Mouse (Mus musculus): ENCODE measurements around the gene Dock2. TPM values are rescaled to one million over a fixed set of nuclear protein-coding genes. Genes with fewer than 3 reads are reported as not detected.

Gene Dock2
- total and polyA plus RNA-seq, 3 experiments = 60.9 to 101 (median 77.9) TPM

DNA sequence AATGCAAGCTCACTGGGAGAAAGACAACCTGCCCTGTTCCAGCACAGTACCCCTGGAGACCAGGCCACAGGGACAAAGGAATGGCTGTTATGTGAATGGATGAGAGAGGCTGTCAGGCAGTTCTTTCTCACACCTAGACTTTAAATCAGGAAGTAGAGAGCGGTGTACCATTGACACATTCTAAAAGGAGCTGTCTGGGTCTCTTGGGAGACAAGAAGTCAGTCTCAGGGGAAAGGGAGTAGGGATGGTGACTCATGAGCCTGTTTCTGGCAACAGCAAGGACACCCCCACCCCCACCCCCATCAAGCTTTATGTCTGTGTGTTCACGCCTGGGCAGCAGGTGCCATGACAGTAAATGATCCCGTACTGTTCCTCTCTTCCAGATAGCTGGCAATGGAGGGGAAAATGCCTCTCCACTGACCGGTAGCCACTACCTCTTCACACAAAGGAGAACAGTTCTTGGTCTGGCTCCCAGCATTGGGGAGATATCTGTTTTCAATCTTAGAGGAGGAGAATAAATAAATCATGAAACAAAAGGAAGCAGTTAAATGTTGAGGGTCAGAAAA, 439.9 kb downstream of the Dock2 start:
- Histone ChIP-seq H3K27ac (ENCODE audit: control insufficient read depth, low read depth, low read length) (no peak overlapping the region), H3K79me2 (ENCODE audit: control insufficient read depth, insufficient read depth, low read length, poor library complexity) (no peaks in the 10 kb centered on the region), H3K4me1 (ENCODE audit: control insufficient read depth in 1 of 2, insufficient read depth in 2 of 2, low read length in 2 of 2) (no peaks in the 10 kb centered on the region), H3K36me3 (ENCODE audit: control insufficient read depth in 1 of 2, insufficient read depth in 2 of 2, low read length in 2 of 2) (peaks cover 0 to 4% of the 10 kb centered on the region in 2 experiments; a peak in 1 of 4 replicates), H3K9me3 (replicated peaks; ENCODE audit: insufficient read depth, low read length) (no peaks in the 10 kb centered on the region), H3K4me3 (ENCODE audit: control insufficient read depth in 1 of 2, insufficient read depth in 1 of 2, low read depth in 2 of 2, low read length in 2 of 2) (no peak overlapping the region), H3K9ac (ENCODE audit: control insufficient read depth, low read depth, low read length, poor library complexity, severe bottlenecking) (no peak overlapping the region), H3K27me3 (ENCODE audit: control insufficient read depth in 1 of 2, insufficient read depth in 2 of 2, low read length in 2 of 2) (no peaks in the 10 kb centered on the region)
- TF ChIP-seq ZMIZ1 (IDR thresholded peaks at IDR 0.05; ENCODE audit: low read depth, low read length) (no peak), RCOR1 (IDR thresholded peaks at IDR 0.05; ENCODE audit: low read depth, low read length) (no peak), GATA1 (IDR thresholded peaks at IDR 0.05; ENCODE audit: low read depth, low read length) (no peak), RAD21 (IDR thresholded peaks at IDR 0.05; ENCODE audit: low read depth, low read length) (no peak), GABPA (IDR thresholded peaks at IDR 0.05; ENCODE audit: low read depth, low read length) (no peak), MAZ (IDR thresholded peaks at IDR 0.05; ENCODE audit: low read depth, low read length) (no peak), ZNF384 (IDR thresholded peaks at IDR 0.05; ENCODE audit: low read depth, low read length) (no peak), SMC3 (IDR thresholded peaks at IDR 0.05; ENCODE audit: low read depth, low read length) (no peak), HCFC1 (IDR thresholded peaks at IDR 0.05; ENCODE audit: low read depth, low read length) (no peak)
- no peak for DNase-seq (ENCODE audit: low read depth, low spot score)

DNA sequence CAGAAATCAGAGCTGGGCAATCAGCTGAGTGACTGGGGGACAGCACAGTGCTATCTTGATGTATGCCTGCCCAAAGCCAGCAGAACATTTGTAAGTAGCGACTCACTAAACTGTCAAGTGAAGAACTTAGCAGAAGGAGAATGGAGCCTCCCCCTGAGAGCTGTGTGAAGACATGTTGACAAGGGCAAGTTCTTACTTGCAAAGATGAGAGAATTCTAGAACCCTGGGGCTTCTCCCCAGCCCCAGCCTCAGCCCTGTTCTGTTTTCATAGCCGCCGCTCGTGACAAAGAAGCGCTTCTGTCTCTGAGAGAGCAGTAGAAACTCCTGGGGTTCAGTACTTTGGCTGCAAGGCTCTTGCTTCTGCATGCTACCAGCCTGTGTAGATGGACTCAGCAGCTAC, 444.0 kb downstream of the Dock2 start:
- Histone ChIP-seq H3K9ac (ENCODE audit: control insufficient read depth, low read depth, low read length, poor library complexity, severe bottlenecking) (no peak overlapping the region), H3K27me3 (ENCODE audit: control insufficient read depth in 1 of 2, insufficient read depth in 2 of 2, low read length in 2 of 2) (no peaks in the 10 kb centered on the region), H3K27ac (ENCODE audit: control insufficient read depth, low read depth, low read length) (no peak overlapping the region), H3K9me3 (replicated peaks; ENCODE audit: insufficient read depth, low read length) (no peaks in the 10 kb centered on the region), H3K36me3 (ENCODE audit: control insufficient read depth in 1 of 2, insufficient read depth in 2 of 2, low read length in 2 of 2) (no peaks in the 10 kb centered on the region), H3K79me2 (ENCODE audit: control insufficient read depth, insufficient read depth, low read length, poor library complexity) (no peaks in the 10 kb centered on the region), H3K4me3 (ENCODE audit: control insufficient read depth in 1 of 2, insufficient read depth in 1 of 2, low read depth in 2 of 2, low read length in 2 of 2) (no peak overlapping the region), H3K4me1 (ENCODE audit: control insufficient read depth in 1 of 2, insufficient read depth in 2 of 2, low read length in 2 of 2) (no peaks in the 10 kb centered on the region)
- TF ChIP-seq ZKSCAN1 (IDR thresholded peaks at IDR 0.05; ENCODE audit: low read depth, low read length) = no peak
- no peak for TF ChIP-seq EP300 (IDR thresholded peaks at IDR 0.05; ENCODE audit: low read depth in 1 of 2, low read length in 2 of 2)
- TF ChIP-seq MEF2A (IDR thresholded peaks at IDR 0.05; ENCODE audit: extremely low read depth, insufficient replicate concordance, low read depth, low read length, poor library complexity, severe bottlenecking) = no peak
- TF ChIP-seq ZNF384 (IDR thresholded peaks at IDR 0.05; ENCODE audit: low read depth, low read length) = no peak
- no peak for TF ChIP-seq NELFE (IDR thresholded peaks at IDR 0.05; ENCODE audit: low read depth, low read length)
- no peak for TF ChIP-seq POLR2A (IDR thresholded peaks at IDR 0.05; ENCODE audit: control insufficient read depth in 1 of 2, insufficient read depth in 1 of 2, low read depth in 1 of 2, low read length in 2 of 2, poor library complexity in 1 of 2)
- TF ChIP-seq MYC (IDR thresholded peaks at IDR 0.05; ENCODE audit: low read depth, low read length) = no peak
- DNase-seq (ENCODE audit: low read depth, low spot score) = no peak

Measured in MEL (cell line).